Mouse (Mus musculus) monocyte, adult 5-6 weeks (primary cell): Measurements from ENCODE around the gene Sppl3. TPM values are rescaled to one million over a fixed set of nuclear protein-coding genes. Genes with fewer than 3 reads are reported as not detected.
A peak's percentile ranks its signal among the peaks of the same experiment; 100 is the strongest.

Experiments
- ATAC-seq: fragments of 153-309, 156-312 bp; replicated peaks from 2 replicates; pipeline ENCODE4 v1.8.0; 2017; ENCODE audit warnings: mild to moderate bottlenecking; ENCODE audit not compliant: low TSS enrichment, insufficient number of reproducible peaks, severe bottlenecking, poor library complexity, low FRiP score
- total RNA-seq: library from RNA; stranded (forward); fragments of 200-1000, 200-491, 200-594 nt; gene quantifications from 3 replicates; pipeline ENCODE4 v1.2.3, GENCODE M21; 2017

Sppl3 gene
- 29.9 to 52.1 TPM (median 44.8 TPM) in 3 replicates for total RNA-seq

DNA sequence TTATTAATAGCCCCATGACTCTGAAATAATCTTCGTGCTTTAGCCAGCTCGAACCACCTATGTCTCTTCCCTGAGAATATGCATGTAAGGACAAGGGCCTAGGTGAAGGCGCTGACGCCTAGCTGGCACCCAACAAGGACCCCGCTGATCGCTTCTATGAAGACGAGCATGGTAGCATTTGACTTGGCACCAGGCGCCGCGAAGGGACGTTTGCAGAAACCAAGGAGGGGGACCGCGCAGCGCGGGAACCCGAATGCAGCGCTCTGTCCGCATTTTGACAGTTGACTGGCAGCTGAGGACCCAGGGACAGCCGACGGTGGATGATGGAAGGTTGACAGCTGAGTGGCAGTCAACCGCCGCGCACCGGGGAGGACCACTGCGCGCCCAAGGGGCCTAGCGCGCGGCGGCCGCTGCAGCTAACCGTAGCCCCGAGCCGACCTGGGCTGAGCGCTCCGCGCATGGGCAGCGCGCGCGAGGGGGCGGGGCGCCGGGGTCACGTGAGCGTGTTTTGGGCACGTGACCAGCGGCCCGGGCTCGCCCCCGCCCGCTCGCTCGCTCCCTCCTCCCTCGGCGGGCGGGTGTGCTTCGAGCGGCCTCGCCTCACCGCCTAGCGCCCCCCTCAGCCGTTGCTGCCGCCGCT is at the start of gene Sppl3:
Gene Sppl3 (plus strand): TSS at position 561 of the 640 bp plus-strand sequence.
- peak; percentile 62 for ATAC-seq

DNA sequence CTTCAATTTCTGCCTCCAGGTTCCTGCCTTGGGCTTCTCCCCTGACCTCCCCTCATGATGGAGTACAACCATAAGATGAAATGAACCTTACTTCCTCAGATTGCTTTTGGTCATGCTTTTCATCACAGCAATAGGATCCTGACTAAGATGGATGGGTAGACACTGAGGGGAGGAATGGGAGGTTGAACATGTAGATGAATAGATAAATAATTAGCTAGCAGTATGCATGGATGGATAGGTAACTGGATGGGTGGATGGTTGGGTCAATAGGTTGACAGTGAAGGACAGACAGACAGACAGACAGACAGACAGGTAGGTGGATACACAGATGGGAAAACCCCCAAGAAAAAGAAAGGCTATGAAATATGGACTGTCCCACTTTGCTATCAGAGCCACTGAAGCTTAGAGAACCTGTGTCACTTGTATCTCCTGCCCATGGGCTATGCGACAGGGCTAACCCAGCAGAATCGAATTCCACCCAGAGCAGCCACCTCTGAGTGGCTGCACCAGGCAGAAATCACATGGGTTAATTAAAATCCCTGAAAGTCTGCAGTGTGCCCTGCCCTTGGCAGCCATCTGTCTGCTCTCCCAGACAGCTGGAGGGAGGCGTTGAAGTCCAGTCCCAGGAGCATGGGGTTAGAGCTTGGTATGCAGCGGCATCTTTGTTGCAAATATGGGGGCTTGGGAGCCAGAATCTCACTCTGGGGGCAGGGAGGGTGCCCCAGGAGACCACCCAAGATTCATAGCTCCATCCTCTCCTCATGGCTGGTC is 49.2 kb upstream of the Sppl3 start:
- no peak for ATAC-seq

DNA sequence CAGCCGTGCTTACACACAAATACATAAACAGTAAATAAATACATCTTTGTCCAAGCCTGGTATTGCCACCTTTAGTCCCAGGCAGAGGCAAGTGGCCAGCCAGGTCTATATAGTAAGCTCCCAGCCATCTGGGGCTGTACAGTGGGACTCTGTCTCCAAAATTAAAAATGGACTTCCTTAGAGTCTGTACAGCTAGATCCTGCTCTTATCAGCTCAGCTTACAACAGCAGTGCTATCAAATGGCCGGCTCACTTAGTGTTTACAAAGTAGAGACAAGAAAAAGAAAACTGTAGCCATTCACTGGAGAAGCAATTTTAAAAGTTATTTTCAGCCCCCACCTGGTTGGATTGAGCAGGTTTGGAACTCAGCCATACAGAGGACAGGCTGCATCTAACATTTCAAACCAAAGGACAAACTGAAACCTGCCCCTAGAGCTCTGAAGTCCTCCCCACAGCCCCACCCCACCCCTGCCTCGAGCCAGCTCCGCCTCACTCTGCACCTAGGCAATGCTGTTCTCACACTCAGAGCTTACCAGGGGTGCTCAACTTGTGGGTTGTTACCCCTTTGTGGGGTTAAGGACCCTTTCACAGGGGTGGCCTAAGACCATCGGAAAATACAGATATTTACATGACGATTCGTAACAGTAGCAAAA is 46.5 kb upstream of the Sppl3 start:
- no peak for ATAC-seq

DNA sequence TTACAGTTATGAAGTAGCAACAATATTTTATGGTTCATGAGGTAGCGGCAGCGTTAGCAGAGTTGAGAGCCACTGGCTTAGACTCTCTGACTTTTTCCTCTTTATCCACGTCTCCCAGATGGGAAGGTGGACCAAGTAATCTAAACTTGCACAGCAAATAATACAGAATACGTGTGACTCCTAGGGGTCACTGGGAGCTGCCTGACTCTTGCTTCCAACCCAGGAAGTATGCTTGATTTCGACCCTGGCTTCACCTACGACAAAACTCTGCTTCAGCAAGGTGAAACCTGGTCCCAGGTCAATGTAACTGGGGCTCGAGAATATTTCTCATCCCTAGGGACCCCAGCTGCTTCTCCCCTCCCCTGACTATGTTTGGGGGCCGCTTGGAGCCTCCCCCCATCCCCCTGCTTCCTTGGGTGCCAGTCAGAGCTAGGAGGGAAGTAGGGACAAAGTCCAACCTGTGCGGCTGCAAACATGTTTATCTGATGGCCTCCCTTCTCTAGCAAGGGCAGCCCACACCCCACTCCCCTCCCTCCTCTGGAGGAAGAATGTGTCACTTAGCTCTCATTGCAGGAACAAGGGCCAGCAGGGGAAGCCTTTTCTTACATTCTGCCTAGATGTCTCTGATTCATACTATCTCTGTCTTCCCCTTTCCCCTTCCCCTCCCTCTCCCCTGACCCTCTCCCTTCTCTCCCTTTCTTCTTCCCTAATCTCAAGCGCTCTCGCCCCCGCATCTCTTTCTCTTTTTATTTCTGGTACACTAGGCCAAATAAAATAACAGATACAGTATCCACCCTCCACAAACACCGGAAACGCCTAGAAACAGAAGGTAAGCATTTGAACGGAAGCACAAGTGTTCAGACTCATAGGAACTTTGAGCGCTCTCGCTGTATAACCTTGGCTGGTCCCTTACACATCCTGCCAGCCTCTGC is 45.7 kb upstream of the Sppl3 start:
- ATAC-seq = no peak

DNA sequence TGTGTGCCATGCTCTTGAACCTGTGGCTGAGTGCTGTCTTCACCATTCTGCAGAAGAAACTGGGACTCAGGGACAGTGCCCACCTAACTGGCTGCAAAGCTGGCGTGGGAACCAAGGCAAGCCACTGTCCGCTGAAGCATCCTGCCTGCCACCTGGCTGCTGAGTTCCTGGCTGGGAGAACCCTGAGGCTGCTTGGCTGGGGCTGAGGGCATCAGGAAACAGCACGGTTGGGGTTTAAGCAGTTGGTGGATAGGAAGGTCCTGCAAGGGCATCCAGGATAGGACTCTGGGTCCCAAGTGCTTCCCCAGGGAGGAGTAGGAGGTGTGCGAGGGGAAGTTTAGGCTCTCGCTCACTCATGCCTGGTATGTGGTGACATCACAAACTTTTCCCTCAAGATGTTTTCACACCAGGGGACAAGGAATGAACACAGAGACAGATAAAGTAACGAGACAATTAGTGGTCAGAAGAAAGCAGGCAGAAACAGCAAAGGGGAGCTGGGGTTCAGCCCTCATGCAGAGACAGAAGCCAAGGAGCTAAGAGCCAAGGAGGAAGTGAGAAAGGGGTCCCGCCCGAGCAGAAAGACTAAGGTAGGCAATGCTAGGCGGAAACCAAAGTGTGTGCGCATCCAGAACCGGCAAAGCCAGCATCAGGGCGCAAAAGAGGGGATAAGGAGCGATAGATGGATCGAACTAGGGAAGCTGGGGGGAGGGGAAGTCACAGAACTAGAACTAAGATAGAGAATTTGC is 43.2 kb upstream of the Sppl3 start:
- ATAC-seq = no peak

DNA sequence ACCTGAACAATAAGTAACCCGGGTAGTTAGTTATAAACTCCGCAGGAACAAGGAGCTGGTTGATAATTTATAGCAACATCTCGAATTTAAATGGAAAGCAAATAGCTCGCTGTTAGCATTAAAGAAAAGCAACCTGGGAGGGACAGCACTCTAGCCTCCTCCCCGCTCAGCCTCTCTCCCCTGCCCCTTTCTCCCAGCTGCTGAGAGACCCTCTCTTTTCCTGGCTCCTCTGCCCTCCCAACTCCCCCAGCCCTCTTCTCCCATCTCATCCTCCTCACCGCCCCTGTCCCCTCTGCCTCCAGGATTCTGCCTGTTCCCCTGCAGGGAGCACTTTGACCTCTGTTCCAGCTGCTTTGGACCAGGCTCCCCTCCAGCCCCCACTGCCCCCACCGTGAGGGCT is 42.3 kb upstream of the Sppl3 start:
- ATAC-seq = no peak

DNA sequence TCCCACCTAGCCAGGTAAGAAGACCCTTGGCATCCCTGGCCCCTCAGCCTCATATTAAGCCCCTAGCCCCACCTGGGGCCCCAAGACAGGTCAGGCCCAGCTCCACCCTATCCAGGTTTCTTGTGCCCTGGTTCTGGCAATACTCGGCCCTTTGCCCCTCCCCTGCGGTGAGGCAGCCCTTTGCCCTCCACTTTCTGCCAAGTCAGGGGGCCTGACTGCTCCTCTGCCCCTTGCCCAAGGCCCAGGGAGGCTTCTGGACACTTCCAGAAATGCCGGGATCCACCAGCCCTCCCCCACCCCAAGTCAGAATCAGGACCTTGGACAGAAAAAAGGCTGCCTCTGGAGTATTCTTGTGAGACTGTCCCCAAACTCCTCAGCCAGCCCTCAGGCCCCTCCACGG is 41.9 kb upstream of the Sppl3 start:
- no peak for ATAC-seq

DNA sequence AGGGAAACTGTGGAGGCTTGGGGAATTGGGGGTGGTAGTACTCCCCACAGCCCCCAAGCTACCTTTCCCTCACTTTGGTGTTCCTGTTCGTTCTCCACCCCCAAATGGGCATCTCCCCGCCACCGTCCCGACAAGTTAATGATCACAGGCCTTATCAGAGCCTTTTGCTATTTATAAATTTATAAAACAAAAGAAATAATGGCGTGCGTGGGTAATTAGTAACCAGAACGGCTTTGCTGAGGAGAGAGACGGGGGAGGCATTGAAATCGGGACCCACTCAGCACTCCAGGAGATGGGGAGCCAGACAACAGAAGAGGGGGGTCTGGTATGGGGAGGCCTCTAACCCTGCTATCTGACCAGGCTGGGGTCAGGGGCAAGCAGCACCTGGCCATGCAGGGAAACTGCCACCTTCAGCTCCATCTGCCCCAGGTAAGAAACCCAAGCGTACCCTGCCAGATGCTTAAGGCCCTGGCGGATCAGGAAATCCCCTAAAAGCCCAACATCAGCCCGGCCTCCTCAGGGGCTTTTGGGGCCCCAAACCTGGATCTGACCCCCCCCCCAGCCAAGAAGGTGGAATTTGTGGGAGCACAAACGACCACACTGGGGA is 41.2 kb upstream of the Sppl3 start:
- no peak for ATAC-seq

DNA sequence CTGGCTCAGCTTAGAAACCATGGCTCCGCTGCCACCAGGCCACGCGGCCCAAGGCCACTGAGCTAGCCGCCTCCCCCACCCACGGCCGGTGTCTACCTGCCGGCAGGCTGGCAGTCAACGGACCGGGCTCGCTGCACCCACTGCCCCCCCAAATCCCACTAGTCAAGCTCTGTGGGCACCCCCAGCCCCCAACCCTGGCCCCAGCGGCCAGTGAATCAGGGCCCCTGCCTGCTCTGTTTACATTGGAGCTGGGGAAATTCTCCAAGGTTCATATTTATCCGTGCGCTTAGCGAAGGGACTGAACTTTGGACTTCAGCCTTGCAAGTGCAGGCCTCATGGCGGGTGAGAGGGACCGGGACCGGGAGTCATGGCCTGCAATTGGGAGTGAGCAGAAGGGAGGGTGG is 40.1 kb upstream of the Sppl3 start, which contains the start of gene Hnf1a:
Gene Hnf1a (minus strand): TSS at position 271 of the 404 bp plus-strand sequence.
- no peak for ATAC-seq

DNA sequence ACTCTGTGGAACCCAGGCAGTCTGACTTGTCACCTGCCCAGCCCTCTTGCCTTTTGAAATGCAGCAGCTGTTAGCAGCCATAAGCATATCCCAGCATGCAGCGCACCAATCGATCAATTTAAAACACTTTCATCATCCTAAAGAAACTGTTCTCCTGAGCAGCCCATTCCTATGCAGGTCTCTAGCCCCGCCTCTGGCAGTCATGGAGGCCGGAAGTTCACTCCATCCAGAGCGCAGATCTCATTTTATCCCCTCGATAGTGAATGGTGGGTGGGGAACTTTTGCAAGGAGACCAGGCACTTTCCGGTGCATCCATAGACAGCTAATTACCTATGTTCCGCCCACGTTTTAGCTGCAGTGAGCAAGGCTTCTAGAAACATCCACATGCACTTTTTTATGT is 38.7 kb upstream of the Sppl3 start:
- ATAC-seq = no peak

DNA sequence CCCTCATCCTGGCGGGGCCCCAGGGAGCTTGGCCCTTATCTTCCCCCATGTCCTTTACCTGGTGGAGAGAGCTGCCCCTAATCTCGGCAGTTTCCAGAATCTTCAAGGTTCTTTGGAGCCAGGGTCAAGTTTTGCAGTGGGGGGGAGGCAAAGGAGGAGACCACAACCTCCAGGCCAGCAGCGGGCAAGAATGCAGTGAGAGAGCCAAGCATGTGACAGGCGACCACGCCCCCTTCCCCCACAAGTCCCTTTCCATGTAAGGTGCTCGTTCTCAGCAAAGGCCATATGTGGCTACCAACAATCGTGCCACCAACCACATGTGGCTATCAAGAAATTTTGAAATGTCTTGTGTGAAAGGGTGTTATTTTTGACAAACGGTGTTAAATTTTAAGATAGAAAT is 37.8 kb upstream of the Sppl3 start:
- no peak for ATAC-seq

DNA sequence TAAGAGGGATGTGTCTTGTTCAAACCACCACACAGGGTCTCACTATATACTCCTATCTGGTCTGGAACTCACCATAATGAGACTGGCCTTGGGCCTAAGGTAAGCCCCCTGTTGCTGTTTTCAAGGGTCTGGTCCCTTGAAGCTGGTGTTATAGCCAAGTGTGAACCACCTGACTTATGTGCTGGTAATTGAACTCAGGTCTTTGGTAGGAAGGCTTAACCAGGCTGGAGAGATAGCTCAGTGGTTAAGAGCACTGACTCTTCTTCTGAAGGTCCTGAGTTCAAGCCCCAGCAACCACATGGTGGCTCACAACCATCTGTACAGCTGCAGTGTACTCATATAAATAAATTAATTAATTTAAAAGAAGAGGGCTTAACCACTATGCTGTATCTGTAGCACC is 34.0 kb upstream of the Sppl3 start:
- ATAC-seq = no peak

DNA sequence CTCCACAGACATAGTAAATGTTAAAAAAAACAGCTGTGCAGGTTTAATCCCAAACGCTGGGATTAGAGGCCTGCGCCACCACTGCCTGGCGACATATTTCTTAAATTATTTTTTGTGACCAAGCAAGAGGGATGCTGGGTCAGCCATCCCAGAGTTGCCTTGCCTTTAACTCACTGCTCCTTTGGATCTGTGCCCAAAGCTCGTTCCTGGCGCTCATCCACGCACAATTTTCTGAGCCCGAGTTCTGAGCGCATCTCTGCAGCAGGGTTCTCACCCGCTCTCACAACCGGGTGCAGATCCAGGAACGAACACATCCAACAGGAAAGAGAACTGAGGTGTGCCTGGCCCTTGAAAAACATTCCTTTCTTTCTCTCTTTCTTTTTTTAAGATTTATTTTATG is 32.5 kb upstream of the Sppl3 start:
- ATAC-seq = no peak

DNA sequence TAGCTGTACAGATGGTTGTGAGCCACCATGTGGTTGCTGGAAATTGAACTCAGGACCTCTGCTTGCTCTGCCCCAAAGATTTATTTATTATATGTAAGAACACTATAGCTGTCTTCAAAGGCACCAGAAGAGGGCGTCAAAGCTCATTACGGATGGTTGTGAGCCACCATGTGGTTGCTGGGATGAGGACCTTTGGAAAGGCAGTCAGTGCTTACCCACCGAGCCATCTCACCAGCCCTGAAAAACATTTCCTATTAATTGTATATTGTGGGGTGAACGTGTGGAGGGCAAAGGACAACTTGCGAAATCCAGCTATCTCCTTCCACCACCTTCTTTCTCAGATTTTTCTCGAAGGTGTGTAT is 32.1 kb upstream of the Sppl3 start:
- no peak for ATAC-seq

DNA sequence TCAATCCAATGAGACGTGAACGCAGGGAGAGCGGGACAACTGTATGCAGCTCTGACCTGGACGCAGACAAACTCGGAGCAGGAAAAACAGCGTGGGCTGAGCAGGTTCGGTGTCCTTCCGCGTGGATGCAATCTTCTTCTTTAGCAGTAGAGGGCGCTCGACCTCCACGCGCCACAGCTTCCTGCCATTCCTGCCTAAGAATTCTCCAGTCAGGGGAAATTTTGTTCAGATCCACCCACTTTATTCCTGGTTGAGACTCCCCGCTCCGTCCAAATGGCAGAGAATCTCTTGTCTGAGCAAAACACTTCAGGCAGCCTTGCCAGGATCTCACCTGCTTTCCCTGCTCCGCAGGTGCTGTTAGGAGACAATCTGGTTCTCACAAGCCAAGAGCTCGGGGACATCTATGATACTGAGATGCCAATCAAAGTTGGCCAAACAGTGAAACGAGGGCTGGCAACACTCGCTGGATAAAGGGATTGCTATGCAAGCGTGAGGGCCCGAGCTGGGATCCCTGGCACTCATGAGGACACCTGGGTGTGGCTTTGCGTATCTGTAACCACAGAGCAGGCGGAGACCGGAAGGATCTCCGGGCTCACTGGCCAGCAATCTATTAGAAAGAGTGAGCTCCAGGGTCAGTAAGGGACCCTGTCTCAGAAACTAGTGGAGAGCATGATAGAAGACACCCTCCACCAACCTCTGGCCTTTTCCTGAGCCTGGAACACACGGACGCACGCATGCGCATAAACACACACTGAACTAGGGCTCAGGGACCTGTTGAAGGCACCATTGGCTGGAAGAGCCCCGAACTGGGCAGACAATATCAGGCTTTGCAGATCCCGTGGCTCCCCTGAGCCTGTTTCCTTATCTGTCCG is 31.5 kb upstream of the Sppl3 start:
- peak; percentile 89 for ATAC-seq

DNA sequence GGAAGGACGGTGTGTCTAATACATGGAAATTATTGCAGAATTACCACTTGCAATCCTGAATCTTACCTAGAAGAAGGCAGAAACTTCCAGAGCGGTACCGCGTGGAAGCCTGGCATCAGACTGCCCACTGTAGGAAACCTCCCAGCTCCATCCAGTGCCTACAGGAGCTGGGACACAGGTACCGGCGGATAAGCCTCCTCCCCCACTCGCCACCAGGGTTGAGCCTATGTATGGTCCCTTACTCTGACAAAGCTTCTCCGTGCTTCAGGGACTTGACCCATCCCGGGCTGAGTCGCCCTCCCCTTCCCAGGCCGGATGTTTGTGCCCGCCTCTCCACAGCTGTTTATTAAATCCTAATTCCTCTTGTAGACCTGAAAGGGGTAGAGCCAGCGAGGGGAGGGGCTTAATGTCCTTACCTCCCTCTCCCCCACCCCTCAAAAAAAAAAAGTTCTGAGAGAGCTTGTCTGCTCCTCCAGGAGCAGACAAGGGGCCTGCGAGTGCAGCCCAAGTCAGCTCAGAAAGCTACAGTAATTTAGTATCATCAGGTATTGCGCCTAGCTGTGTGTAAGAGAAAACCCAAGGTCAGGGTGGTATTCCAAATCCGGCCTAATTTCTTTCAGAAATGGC is 30.7 kb upstream of the Sppl3 start:
- no peak for ATAC-seq

DNA sequence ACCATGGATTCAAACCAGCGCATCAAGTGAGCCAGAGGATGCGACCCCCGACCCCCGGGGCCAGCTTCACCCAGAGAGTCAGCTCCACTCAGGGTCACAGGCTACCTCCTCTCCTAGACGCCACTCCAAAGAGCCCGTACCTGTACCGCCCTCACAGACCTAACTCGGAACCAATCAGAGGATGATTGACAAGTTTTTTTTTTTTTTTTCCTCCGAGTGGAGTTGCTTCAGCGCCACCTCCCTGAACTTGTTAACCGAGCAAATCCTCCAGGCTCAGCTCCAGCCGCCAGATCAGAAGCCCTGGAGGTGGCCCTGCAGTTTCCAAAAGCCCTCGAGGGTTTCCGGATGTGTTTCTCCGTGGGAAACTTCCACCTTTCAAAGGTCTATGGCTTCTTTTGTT is 28.9 kb upstream of the Sppl3 start:
- ATAC-seq = no peak
